Mouse (Mus musculus): ENCODE data around the gene Gfra1. TPM values are rescaled to one million over a fixed set of nuclear protein-coding genes. Genes with fewer than 3 reads are reported as not detected.

Gfra1 gene
- polyA plus RNA-seq, 1 experiment from 2014 or later, result 13.4 TPM

DNA sequence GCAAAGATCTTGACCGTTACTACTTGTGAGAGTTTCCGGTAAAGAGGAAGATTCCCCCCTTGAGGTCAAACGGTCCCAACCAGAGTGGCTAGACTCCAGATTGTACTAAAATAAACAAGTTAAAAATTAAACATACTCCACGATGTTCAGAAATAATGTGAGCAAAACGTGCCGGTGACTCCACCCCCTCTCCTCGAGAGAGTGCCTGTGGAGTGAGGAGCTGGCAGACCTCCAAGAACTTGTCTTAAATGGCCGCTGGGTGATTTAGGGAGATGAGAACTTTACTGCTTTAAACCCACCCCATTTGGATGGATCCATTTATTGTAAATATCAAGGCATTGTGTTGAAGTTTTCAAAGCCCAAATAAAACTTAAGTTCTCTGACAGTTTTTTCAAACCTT lies 42.4 kb downstream of the Gfra1 start:
- Histone ChIP-seq H3K36me3 (replicated peaks) (no peaks in the 10 kb centered on the region), H3K27me3 (replicated peaks; ENCODE audit: low read depth, poor library complexity, severe bottlenecking) (no peaks in the 10 kb centered on the region), H3K9me3 (0 out of 2 replicates have a peak, but pooled peaks cover 4% of the 10 kb centered on the region), H3K4me3 (no peak overlapping the region), H3K27ac (replicated peaks) (no peak overlapping the region), H3K4me1 (no peaks in the 10 kb centered on the region)
- no peak for DNase-seq (ENCODE audit: low spot score)
- 72% methylated on average over 8 of the region's 8 CpGs for WGBS

DNA sequence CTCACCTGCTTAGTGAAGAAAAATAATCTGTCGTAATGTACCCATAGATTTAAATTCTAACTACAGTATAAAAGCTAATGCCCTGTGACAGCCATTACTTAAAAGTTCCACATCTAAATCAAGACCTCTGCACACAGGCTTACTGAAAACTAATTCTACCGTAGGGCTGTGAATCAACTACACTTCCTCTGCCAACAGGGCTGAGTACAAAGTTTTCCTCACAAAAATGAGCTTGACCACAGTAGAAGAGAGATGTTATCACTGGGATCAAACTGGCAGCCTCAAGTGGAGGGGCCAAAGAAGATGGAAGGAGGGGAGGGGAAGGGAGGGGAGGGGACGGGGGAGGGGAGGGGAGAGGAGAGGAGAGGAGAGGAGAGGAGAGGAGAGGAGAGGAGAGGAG lies 42.9 kb downstream of the Gfra1 start:
- H3K27me3 ChIP-seq (replicated peaks; ENCODE audit: low read depth, poor library complexity, severe bottlenecking), result no peaks in the 10 kb centered on the region
- 81% methylated on average over 2 of the region's 3 CpGs for WGBS

DNA sequence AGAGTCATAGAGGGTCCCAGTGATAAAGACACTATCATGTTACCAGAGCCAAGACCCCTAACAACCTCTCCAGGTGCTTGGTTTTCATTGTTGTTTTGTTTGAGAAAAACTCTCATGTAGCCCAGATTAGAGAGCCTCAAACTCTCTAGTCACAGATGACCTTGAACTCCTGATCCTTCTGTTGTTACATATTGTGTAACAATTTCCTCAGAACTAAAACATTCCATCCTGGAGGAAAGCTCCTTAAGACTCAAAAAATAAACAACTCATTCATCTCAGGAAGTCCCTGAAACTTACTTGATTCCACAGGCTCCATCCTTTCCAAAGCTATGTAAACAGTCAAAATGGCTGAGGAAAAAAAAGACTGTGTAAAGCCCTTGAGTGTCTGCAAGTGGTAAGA lies 49.0 kb downstream of the Gfra1 start:
- Histone ChIP-seq H3K4me3 (no peak overlapping the region), H3K36me3 (replicated peaks) (no peaks in the 10 kb centered on the region), H3K4me1 (0 out of 2 replicates have a peak, but pooled peaks cover 4% of the 10 kb centered on the region), H3K9me3 (0 out of 2 replicates have a peak, but pooled peaks cover 4% of the 10 kb centered on the region), H3K27ac (replicated peaks) (no peak overlapping the region), H3K27me3 (replicated peaks; ENCODE audit: low read depth, poor library complexity, severe bottlenecking) (no peaks in the 10 kb centered on the region)
- DNase-seq (ENCODE audit: low spot score), result no peak

More for the DNA sequence above, 42.9 kb downstream of the Gfra1 start:
- Histone ChIP-seq H3K9me3 (0 out of 2 replicates have a peak, but pooled peaks cover 4% of the 10 kb centered on the region), H3K27ac (replicated peaks) (no peak overlapping the region), H3K4me3 (no peak overlapping the region), H3K36me3 (replicated peaks) (no peaks in the 10 kb centered on the region), H3K4me1 (no peaks in the 10 kb centered on the region)
- DNase-seq (ENCODE audit: low spot score), result no peak

DNA sequence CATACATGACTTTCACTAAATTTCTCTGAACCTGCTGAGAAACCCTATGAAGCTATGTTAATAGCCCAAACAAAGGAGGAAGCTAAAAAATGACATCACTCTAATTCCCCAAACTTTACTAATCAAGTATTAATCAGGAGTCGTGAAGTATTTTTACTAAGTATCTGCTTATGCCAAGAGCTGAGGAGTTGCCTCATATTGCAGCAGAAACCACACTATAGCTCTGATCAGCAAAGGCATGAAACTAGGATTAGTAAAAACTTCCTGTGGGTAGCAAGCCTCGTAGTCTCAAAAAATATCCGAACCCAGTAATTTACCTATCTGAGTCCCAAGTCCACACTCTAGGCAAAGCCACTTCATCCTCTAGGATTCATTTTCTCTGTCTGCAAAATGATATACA lies 55.5 kb downstream of the Gfra1 start:
- no peaks in the 10 kb centered on the region for H3K27me3 ChIP-seq (replicated peaks; ENCODE audit: low read depth, poor library complexity, severe bottlenecking)
- no peaks in the 10 kb centered on the region for H3K9me3 ChIP-seq
- no peak for DNase-seq (ENCODE audit: low spot score)
- H3K36me3 ChIP-seq (replicated peaks), result no peaks in the 10 kb centered on the region
- H3K4me3 ChIP-seq, result no peak overlapping the region
- no peak overlapping the region for H3K27ac ChIP-seq (replicated peaks)
- peaks cover 26% of the 10 kb centered on the region for H3K4me1 ChIP-seq
- WGBS, result 82% methylated on average over 3 of the region's 3 CpGs

DNA sequence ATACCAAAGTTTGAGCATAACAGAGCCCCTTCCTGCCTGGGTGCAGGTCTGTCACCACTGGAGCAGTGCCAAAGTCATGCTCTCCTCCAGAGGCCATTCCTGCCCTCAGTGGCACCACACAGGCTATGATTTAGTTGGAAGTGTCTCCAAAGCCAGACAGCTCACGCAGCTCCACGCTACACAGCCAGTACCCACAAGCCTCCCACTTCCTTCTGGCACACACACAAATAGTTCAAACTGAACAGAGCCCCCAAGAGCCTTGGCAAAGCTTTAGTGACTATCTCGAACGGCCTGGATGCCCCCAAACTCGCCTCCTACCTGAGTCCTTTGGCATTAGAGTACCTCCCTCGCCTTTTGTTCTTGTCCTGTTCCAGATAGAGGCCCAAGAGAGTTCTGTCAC lies 56.5 kb downstream of the Gfra1 start:
- Histone ChIP-seq H3K4me3 (no peak overlapping the region), H3K9me3 (no peaks in the 10 kb centered on the region), H3K36me3 (replicated peaks) (no peaks in the 10 kb centered on the region), H3K27me3 (replicated peaks; ENCODE audit: low read depth, poor library complexity, severe bottlenecking) (no peaks in the 10 kb centered on the region), H3K4me1 (peaks cover 26% of the 10 kb centered on the region), H3K27ac (replicated peaks) (no peak overlapping the region)
- no peak for DNase-seq (ENCODE audit: low spot score)
- 85% methylated on average over 6 of the region's 6 CpGs for whole genome bisulfite sequencing

DNA sequence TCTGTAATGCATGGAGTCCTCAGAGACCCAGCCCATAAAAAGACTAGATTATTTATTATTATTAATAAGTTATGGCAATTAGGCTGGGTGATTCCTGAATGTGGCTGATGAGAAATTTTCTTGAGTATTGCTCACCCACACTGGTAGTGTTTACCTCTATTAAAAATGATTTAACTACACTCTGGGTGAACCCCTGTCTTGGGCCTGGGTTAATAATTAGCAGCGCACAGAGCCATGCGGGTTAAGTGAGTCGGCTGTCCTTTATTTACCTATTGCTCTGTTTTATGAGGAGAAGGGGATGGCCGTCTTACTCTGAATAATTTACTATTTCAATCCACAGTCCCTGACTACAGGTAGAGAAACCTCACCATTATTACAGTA lies 59.1 kb downstream of the Gfra1 start:
- no peak overlapping the region for H3K4me3 ChIP-seq
- peak overlapping the region; percentile 87 for H3K27ac ChIP-seq (replicated peaks)
- 69% methylated on average over 4 of the region's 4 CpGs for WGBS

DNA sequence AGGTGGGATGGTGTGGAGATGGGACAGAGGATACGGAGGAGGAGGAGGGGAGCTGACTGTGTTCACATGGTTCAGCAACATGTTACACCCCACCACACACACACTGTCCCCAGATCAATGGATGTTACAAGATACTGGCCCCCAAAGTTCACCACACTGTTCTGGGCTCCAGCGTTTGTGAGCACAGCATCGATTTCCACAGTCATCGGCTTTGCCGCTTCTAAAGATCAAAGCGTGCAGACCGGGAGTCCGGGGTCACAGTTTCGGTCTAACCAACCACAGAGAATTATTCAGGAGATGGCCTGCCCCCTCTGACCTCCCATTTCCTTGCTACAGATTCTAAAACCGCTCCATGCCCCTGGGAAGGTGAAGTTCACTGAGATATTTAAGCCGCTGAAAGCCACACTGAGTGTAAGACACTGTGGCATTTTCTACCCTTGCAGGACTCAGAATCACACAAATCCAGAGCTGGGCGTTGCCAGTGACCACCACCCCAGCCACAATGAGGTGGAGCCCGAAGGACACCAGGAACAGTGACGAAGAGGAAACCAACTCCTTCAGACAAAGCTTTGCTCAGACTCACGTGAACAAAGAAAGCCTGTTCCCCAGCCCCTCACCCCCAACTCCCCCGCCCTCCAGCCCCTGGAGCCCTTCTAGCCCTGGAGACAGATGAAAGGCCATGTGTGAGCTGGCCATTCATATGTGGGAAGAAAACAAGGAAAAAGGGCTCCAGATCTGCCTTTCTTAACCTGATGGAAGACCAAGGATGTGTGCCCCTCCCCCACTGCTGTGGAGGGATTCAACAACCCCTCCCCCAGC lies 59.7 kb downstream of the Gfra1 start:
- H3K9me3 ChIP-seq, result no peaks in the 10 kb centered on the region
- H3K27ac ChIP-seq (replicated peaks), result peak overlapping the region; percentile 87

More for the DNA sequence above, 59.1 kb downstream of the Gfra1 start:
- no peak for DNase-seq (ENCODE audit: low spot score)
- Histone ChIP-seq H3K9me3 (no peaks in the 10 kb centered on the region), H3K36me3 (replicated peaks) (no peaks in the 10 kb centered on the region), H3K4me1 (peaks cover 26% of the 10 kb centered on the region), H3K27me3 (replicated peaks; ENCODE audit: low read depth, poor library complexity, severe bottlenecking) (no peaks in the 10 kb centered on the region)

DNA sequence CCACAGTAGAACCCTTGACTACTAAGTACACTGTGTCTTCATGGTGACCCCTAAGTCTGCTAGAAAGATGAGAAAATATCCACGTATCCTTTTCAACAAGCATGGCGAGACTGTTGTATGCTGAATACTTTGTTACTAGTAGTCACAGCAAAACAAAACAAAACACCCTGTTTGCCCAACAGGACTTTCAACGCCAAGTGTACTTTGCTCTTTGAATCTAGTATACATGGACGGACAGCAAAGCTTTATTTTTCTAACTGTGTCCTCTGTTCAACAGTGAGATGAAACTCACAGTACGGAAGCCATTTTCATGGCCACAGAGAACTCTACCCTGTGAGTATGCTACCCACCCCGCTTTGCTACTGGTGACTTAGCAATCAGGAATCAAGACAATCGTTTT lies 62.6 kb downstream of the Gfra1 start:
- Histone ChIP-seq H3K36me3 (replicated peaks) (no peaks in the 10 kb centered on the region), H3K27me3 (replicated peaks; ENCODE audit: low read depth, poor library complexity, severe bottlenecking) (0 out of 2 replicates have a peak, but pooled peaks cover 3% of the 10 kb centered on the region), H3K9me3 (no peaks in the 10 kb centered on the region), H3K4me3 (no peak overlapping the region), H3K27ac (replicated peaks) (no peak overlapping the region), H3K4me1 (peaks cover 23% of the 10 kb centered on the region)
- DNase-seq (ENCODE audit: low spot score), result no peak
- 92% methylated on average over 7 of the region's 7 CpGs for WGBS

More for the DNA sequence above, 59.7 kb downstream of the Gfra1 start:
- H3K36me3 ChIP-seq (replicated peaks), result no peaks in the 10 kb centered on the region
- H3K4me3 ChIP-seq, result peak overlapping the region; percentile 31; the same call in 1 of the 2 replicates
- 30% methylated on average over 16 of the region's 16 CpGs for WGBS
- H3K27me3 ChIP-seq (replicated peaks; ENCODE audit: low read depth, poor library complexity, severe bottlenecking), result no peaks in the 10 kb centered on the region
- peak; percentile 73 for DNase-seq (ENCODE audit: low spot score)
- H3K4me1 ChIP-seq, result peaks cover 26% of the 10 kb centered on the region

DNA sequence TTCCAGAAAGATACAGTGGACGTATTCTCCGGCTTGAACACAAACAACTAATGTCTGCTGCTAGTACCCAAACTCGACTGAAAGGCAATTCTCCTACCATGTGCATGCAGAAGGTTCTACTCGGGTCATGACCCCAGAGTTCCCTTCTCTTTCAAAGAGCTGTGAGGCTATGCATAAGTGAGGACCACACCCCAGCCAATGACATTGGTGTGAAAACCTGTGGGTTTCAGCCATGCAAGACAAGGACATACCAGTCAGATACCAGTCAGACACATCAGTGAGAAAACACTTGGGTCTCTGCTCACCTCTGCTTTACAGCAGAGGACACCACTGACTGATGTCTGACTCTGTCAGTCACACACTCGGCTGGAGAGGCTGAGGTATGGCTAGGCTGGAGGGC lies 63.9 kb downstream of the Gfra1 start:
- no peak for DNase-seq (ENCODE audit: low spot score)
- H3K36me3 ChIP-seq (replicated peaks), result no peaks in the 10 kb centered on the region
- WGBS, result 83% methylated on average over 5 of the region's 5 CpGs
- no peak overlapping the region for H3K4me3 ChIP-seq
- peaks cover 19% of the 10 kb centered on the region for H3K4me1 ChIP-seq
- H3K27ac ChIP-seq (replicated peaks), result no peak overlapping the region
- 0 out of 2 replicates have a peak, but pooled peaks cover 3% of the 10 kb centered on the region for H3K27me3 ChIP-seq (replicated peaks; ENCODE audit: low read depth, poor library complexity, severe bottlenecking)
- no peaks in the 10 kb centered on the region for H3K9me3 ChIP-seq

DNA sequence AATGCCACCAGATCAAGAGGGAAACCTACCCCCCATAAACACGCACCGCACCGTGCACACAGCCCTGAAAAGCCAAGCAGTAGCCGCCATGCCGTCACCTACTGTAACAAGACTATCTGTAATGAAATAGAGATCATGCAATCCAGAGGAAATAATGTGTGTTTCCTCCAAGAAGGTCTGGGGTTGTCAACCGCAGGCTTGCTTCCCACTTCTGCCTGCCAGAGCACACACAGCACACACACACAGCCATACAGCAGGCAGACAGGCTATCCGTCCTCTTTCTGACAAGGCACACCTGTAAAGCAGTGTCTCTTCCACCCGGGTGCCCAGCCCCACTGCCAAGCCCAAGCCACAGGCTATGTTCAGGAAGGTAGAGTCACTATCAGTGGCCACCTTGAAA lies 66.2 kb downstream of the Gfra1 start:
- Histone ChIP-seq H3K4me1 (0 out of 2 replicates have a peak, but pooled peaks cover 3% of the 10 kb centered on the region), H3K4me3 (no peak overlapping the region), H3K27ac (replicated peaks) (no peak overlapping the region), H3K36me3 (replicated peaks) (no peaks in the 10 kb centered on the region), H3K9me3 (no peaks in the 10 kb centered on the region), H3K27me3 (replicated peaks; ENCODE audit: low read depth, poor library complexity, severe bottlenecking) (0 out of 2 replicates have a peak, but pooled peaks cover 3% of the 10 kb centered on the region)
- 93% methylated on average over 8 of the region's 8 CpGs for WGBS
- DNase-seq (ENCODE audit: low spot score), result no peak

DNA sequence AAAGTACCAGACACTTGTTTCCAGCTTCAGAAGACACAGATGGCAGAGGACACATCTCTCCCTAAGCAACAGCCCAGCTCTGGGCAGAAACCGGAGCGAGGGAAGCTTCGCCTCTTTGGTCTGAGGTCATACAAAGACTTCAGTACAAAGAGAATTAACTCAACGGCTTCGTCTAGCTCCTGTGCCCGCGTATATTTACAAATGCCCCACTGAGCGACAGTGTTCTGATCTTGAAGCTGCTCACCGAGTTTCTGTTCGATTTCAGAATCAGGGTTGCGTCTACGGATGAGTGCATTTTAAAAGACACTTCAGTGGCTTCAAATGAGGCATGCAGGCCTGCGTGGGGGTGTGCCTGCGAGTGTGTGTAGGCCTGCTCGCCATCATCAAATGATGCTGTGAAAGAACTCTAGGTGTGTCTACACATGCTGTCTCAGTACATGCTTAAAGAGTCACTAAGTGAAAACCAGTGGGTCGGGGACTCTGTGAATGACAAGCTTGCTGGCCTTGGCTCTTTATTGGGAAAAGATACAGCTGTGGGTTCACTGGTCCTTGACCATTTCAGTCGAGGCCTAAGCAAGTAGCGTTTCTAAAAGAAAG lies 66.8 kb downstream of the Gfra1 start:
- H3K9me3 ChIP-seq, result no peaks in the 10 kb centered on the region
- WGBS, result 82% methylated on average over 18 of the region's 18 CpGs
- no peak overlapping the region for H3K27ac ChIP-seq (replicated peaks)
- no peak for DNase-seq (ENCODE audit: low spot score)
- H3K36me3 ChIP-seq (replicated peaks), result no peaks in the 10 kb centered on the region
- H3K4me3 ChIP-seq, result no peak overlapping the region
- H3K27me3 ChIP-seq (replicated peaks; ENCODE audit: low read depth, poor library complexity, severe bottlenecking), result 0 out of 2 replicates have a peak, but pooled peaks cover 3% of the 10 kb centered on the region
- H3K4me1 ChIP-seq, result 0 out of 2 replicates have a peak, but pooled peaks cover 3% of the 10 kb centered on the region

DNA sequence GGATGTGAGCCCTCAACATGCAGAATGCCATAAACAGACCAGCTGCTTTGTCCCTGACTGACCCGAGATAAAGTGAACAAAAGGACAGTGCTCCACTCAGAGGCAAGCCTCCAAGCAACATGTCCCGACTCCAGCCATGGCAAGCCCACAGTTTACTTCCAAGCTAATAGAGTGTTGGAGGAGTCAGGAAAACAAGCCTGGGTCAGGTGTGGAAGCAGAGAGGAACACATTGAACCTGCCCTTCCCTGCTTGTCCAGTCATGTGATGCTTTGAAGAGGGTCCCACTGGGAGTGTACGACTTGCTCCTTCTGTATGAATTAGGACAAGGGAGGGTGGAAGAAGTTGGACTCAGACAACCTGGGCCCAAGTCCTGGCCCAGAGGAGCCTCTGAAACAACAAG lies 72.4 kb downstream of the Gfra1 start:
- WGBS, result 70% methylated on average over 3 of the region's 3 CpGs
- no peak for DNase-seq (ENCODE audit: low spot score)
- Histone ChIP-seq H3K27me3 (replicated peaks; ENCODE audit: low read depth, poor library complexity, severe bottlenecking) (peaks cover 2% of the 10 kb centered on the region; the same call in 1 of the 2 replicates), H3K4me3 (no peak overlapping the region), H3K9me3 (no peaks in the 10 kb centered on the region), H3K36me3 (replicated peaks) (no peaks in the 10 kb centered on the region), H3K4me1 (peaks cover 16% of the 10 kb centered on the region), H3K27ac (replicated peaks) (no peak overlapping the region)

DNA sequence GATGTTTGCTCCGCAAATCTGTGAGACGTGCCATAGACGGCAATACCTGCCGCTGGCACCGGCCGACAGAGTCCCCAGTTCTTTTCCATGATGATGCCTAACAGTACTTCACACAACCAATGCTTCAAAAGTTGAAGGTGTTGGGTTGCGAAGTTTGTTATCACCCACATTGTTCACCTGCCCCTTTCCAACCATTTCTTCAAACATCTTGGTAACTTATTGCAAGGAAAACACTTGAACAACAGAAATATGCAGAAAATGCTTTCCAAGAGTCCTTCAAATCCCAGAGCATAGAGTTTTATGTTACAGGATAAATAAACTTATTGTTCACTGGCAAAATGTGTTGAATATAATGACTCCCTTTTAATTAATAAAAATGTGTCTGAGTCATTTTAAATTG lies 73.2 kb downstream of the Gfra1 start:
- 95% methylated on average over 7 of the region's 7 CpGs for WGBS
- Histone ChIP-seq H3K27ac (replicated peaks) (no peak overlapping the region), H3K4me3 (no peak overlapping the region), H3K27me3 (replicated peaks; ENCODE audit: low read depth, poor library complexity, severe bottlenecking) (no peaks in the 10 kb centered on the region; the same call in 1 of the 2 replicates), H3K4me1 (peaks cover 20% of the 10 kb centered on the region), H3K9me3 (no peaks in the 10 kb centered on the region), H3K36me3 (replicated peaks) (no peaks in the 10 kb centered on the region)
- DNase-seq (ENCODE audit: low spot score), result no peak
